Comparison of ENCODE assay signal across 14 mouse cellular contexts in the genomic region with DNA sequence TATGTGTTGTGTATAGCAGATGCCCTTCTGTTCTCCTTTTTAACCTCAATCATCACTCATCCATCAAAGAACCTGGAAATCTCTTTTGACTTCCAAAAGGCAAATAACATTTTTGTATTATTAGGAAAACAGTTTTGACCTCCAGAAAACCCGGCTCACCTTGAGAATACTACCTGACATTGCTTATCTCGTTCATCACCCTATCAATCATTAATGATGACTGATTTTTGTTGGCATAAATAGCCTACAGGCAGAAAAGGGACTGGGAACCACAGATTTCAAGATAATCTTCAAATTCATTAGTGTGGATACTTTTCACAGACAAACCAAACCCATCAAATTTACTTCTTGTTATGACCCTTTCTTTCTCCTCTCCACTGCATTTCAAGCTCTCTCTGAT. TPM values are rescaled to one million over a fixed set of nuclear protein-coding genes. Genes with fewer than 3 reads are reported as not detected.
A peak's percentile ranks its signal among the peaks of the same experiment; 100 is the strongest.
DNase-seq lines count a peak whose midpoint lies in the region; ATAC-seq and TF ChIP-seq lines count a peak whose summit lies in the region.
"Had no signal": no experiment of that assay in that cellular context is flagged by ENCODE, and none has a peak within 500 bp of the region (broad histone marks: within the 10 kb centered on the region; RNA-seq: fewer than 3 reads in every experiment).

No protein-coding gene starts in this region.

- no peak for TF ChIP-seq POLR2A in lung, adult 2 months (IDR thresholded peaks at IDR 0.05; ENCODE audit: borderline replicate concordance, extremely low read depth, low read depth, low read length)

- no peaks in the 10 kb centered on the region for H3K27me3 ChIP-seq in forebrain, embryonic 12.5 days
- no peaks in the 10 kb centered on the region for H3K27me3 ChIP-seq in forebrain, embryonic 11.5 days (ENCODE audit: control insufficient read depth, insufficient read depth, low read length)
- no peaks in the 10 kb centered on the region for H3K27me3 ChIP-seq in lung, postnatal 0 days (replicated peaks; ENCODE audit: insufficient read depth, low read length)
- no peaks in the 10 kb centered on the region for H3K27me3 ChIP-seq in liver, postnatal 0 days (ENCODE audit: insufficient read depth, low read length)
- no peaks in the 10 kb centered on the region for H3K27me3 ChIP-seq in stomach, embryonic 16.5 days (ENCODE audit: control insufficient read depth, insufficient read depth, low read length)
- H3K27me3 ChIP-seq: Patski had no signal

- WGBS in forebrain, embryonic 12.5 days: 76% methylated on average over 2 of the region's 2 CpGs
- 87% methylated on average over 2 of the region's 2 CpGs for WGBS in forebrain, embryonic 11.5 days
- 49% methylated on average over 2 of the region's 2 CpGs for WGBS in lung, postnatal 0 days
- 53% methylated on average over 2 of the region's 2 CpGs for WGBS in lung, adult 2 months
- WGBS in liver, postnatal 0 days (ENCODE audit: insufficient replicate concordance): 57% methylated on average over 2 of the region's 2 CpGs
- 67% methylated on average over 2 of the region's 2 CpGs for whole genome bisulfite sequencing in stomach, embryonic 16.5 days

- no peak for DNase-seq in forebrain, embryonic 11.5 days (ENCODE audit: low spot score)
- no peak for DNase-seq in lung, postnatal 0 days (ENCODE audit: low spot score)
- no peak for DNase-seq in lung, adult 2 months
- DNase-seq in liver, postnatal 0 days: no peak
- no peak for DNase-seq in embryo, embryonic 11 days
- DNase-seq: adrenal gland, postnatal 25 days; cerebellum, adult 8-10 months; heart, adult 11 months; kidney, adult 18-20 months; lung, postnatal 14 days had no signal

- TF ChIP-seq EP300 in lung, postnatal 0 days (IDR thresholded peaks at IDR 0.05): no peak
- no peak for TF ChIP-seq EP300 in liver, postnatal 0 days (IDR thresholded peaks at IDR 0.05; ENCODE audit: low read depth)

- 0 out of 2 replicates have a peak overlapping the region, but pooled peaks have one; percentile 8 for H3K4me3 ChIP-seq in forebrain, embryonic 12.5 days (replicated peaks)
- H3K4me3 ChIP-seq in forebrain, embryonic 11.5 days (ENCODE audit: low read depth, low read length): no peak overlapping the region
- no peak overlapping the region for H3K4me3 ChIP-seq in lung, postnatal 0 days (ENCODE audit: low read depth, low read length)
- H3K4me3 ChIP-seq in lung, adult 2 months (replicated peaks; ENCODE audit: extremely low read depth, low read depth, low read length): no peak overlapping the region
- peak overlapping the region; percentile 99 for H3K4me3 ChIP-seq in liver, postnatal 0 days (ENCODE audit: low read depth, low read length)
- no peak overlapping the region for H3K4me3 ChIP-seq in stomach, embryonic 16.5 days (replicated peaks; ENCODE audit: low read length)

- no peaks in the 10 kb centered on the region for H3K36me3 ChIP-seq in forebrain, embryonic 12.5 days (replicated peaks)
- H3K36me3 ChIP-seq in forebrain, embryonic 11.5 days (ENCODE audit: control insufficient read depth, insufficient read depth, low read length): no peaks in the 10 kb centered on the region
- H3K36me3 ChIP-seq in lung, postnatal 0 days (ENCODE audit: insufficient read depth, low read length): no peaks in the 10 kb centered on the region
- H3K36me3 ChIP-seq in liver, postnatal 0 days (replicated peaks; ENCODE audit: insufficient read depth, low read length): peaks cover 19% of the 10 kb centered on the region
- no peaks in the 10 kb centered on the region for H3K36me3 ChIP-seq in stomach, embryonic 16.5 days (ENCODE audit: control insufficient read depth, insufficient read depth, low read length)

- H3K4me2 ChIP-seq in forebrain, embryonic 12.5 days: peak overlapping the region; percentile 33
- H3K4me2 ChIP-seq in forebrain, embryonic 11.5 days (ENCODE audit: low read depth, low read length, severe bottlenecking): no peak overlapping the region
- 0 out of 2 replicates have a peak overlapping the region, but pooled peaks have one; percentile 1 for H3K4me2 ChIP-seq in lung, postnatal 0 days (replicated peaks; ENCODE audit: low read depth, low read length)
- H3K4me2 ChIP-seq in liver, postnatal 0 days (ENCODE audit: low read depth, low read length): peak overlapping the region; percentile 90
- peak overlapping the region; percentile 38 for H3K4me2 ChIP-seq in stomach, embryonic 16.5 days (ENCODE audit: low read depth, low read length)

- H3K9me3 ChIP-seq in forebrain, embryonic 12.5 days: no peaks in the 10 kb centered on the region
- H3K9me3 ChIP-seq in forebrain, embryonic 11.5 days (ENCODE audit: control insufficient read depth, low read length): no peaks in the 10 kb centered on the region
- no peaks in the 10 kb centered on the region for H3K9me3 ChIP-seq in lung, postnatal 0 days (ENCODE audit: low read length)
- H3K9me3 ChIP-seq in liver, postnatal 0 days (ENCODE audit: low read length): no peaks in the 10 kb centered on the region
- H3K9me3 ChIP-seq in stomach, embryonic 16.5 days (replicated peaks; ENCODE audit: control insufficient read depth, low read length): no peaks in the 10 kb centered on the region

- TF ChIP-seq CTCF in lung, postnatal 0 days (IDR thresholded peaks at IDR 0.05): no peak
- TF ChIP-seq CTCF in lung, adult 2 months (IDR thresholded peaks at IDR 0.05; ENCODE audit: insufficient read depth, low read length): no peak
- no peak for TF ChIP-seq CTCF in liver, postnatal 0 days (IDR thresholded peaks at IDR 0.05; ENCODE audit: low read depth)

- H3K4me1 ChIP-seq in forebrain, embryonic 12.5 days: peaks cover 30% of the 10 kb centered on the region
- 0 out of 2 replicates have a peak, but pooled peaks cover 9% of the 10 kb centered on the region for H3K4me1 ChIP-seq in forebrain, embryonic 11.5 days (replicated peaks; ENCODE audit: control insufficient read depth, insufficient read depth, low read length)
- H3K4me1 ChIP-seq in lung, postnatal 0 days (ENCODE audit: insufficient read depth, low read depth, low read length): no peaks in the 10 kb centered on the region
- H3K4me1 ChIP-seq in lung, adult 2 months (ENCODE audit: control insufficient read depth, insufficient read depth, low read length): peaks cover 12% of the 10 kb centered on the region
- peaks cover 31% of the 10 kb centered on the region for H3K4me1 ChIP-seq in liver, postnatal 0 days (ENCODE audit: insufficient read depth)
- H3K4me1 ChIP-seq in stomach, embryonic 16.5 days (ENCODE audit: control insufficient read depth, insufficient read depth, low read length): peaks cover 17% of the 10 kb centered on the region; the same call in 1 of the 2 replicates

- no peak overlapping the region for H3K27ac ChIP-seq in forebrain, embryonic 12.5 days
- no peak overlapping the region for H3K27ac ChIP-seq in forebrain, embryonic 11.5 days (ENCODE audit: low read depth, low read length)
- H3K27ac ChIP-seq in lung, postnatal 0 days (ENCODE audit: low read length): no peak overlapping the region
- peak overlapping the region; percentile 77 for H3K27ac ChIP-seq in liver, postnatal 0 days (ENCODE audit: low read depth)
- H3K27ac ChIP-seq in stomach, embryonic 16.5 days (ENCODE audit: low read length): no peak overlapping the region

- no peak overlapping the region for H3K9ac ChIP-seq in forebrain, embryonic 12.5 days
- no peak overlapping the region for H3K9ac ChIP-seq in forebrain, embryonic 11.5 days (ENCODE audit: low read length)
- H3K9ac ChIP-seq in lung, postnatal 0 days (replicated peaks; ENCODE audit: low read depth): no peak overlapping the region
- peak overlapping the region; percentile 46 for H3K9ac ChIP-seq in liver, postnatal 0 days (replicated peaks)
- H3K9ac ChIP-seq in stomach, embryonic 16.5 days (ENCODE audit: low read length): no peak overlapping the region

- ATAC-seq in forebrain, embryonic 12.5 days (ENCODE audit: low FRiP score): no peak
- no peak for ATAC-seq in forebrain, embryonic 11.5 days (replicated peaks; ENCODE audit: low FRiP score)
- no peak for ATAC-seq in lung, postnatal 0 days
- ATAC-seq in liver, postnatal 0 days: no peak
- ATAC-seq in stomach, embryonic 16.5 days (ENCODE audit: insufficient read depth, low FRiP score): no peak
- no peak for ATAC-seq in activated CD4-positive, CD25-positive, alpha-beta regulatory T cell, adult 4 months
- ATAC-seq: Patski had no signal

RNA-seq across cellular contexts. Expression of a gene that starts 2.2 kb away (rescaled TPM):
- polyA plus RNA-seq in forebrain, embryonic 12.5 days (2016; fragmentation: Nextera tagmentation; extraction: Ambion mirVana): 0.47 and 0.85 TPM in 2 replicates
- polyA plus RNA-seq in forebrain, embryonic 11.5 days (2014; fragmentation: Nextera tagmentation; extraction: Ambion mirVana): 0.45 and 0.56 TPM in 2 replicates
- 1.7 and 1.8 TPM in 2 replicates for polyA plus RNA-seq in lung, postnatal 0 days (2015; fragmentation: Nextera tagmentation; extraction: Ambion mirVana)
- 0.76 and 0.98 TPM in 2 replicates for polyA plus RNA-seq in lung, adult 2 months (2012; rRNA removed)
- polyA plus RNA-seq in liver, postnatal 0 days (2015; fragmentation: Nextera tagmentation; extraction: Ambion mirVana): 2.6 and 3.0 TPM in 2 replicates
- 0.12 and 0.19 TPM in 2 replicates for polyA plus RNA-seq in stomach, embryonic 16.5 days (2015; fragmentation: Nextera tagmentation; extraction: Ambion mirVana)
- under 1 TPM; 0.61 to 0.71 TPM for polyA plus RNA-seq in activated CD4-positive, CD25-positive, alpha-beta regulatory T cell, adult 4 months (2017; shearing (Covaris generic))

RNA-seq across cellular contexts. Expression of a gene that starts 3.1 kb away (rescaled TPM):
- 13.4 and 13.7 TPM in 2 replicates for polyA plus RNA-seq in forebrain, embryonic 12.5 days (2016; fragmentation: Nextera tagmentation; extraction: Ambion mirVana)
- polyA plus RNA-seq in forebrain, embryonic 11.5 days (2014; fragmentation: Nextera tagmentation; extraction: Ambion mirVana): 11.5 and 12.7 TPM in 2 replicates
- 18.9 and 23.7 TPM in 2 replicates for polyA plus RNA-seq in lung, postnatal 0 days (2015; fragmentation: Nextera tagmentation; extraction: Ambion mirVana)
- 12.0 and 21.8 TPM in 2 replicates for polyA plus RNA-seq in lung, adult 2 months (2012; rRNA removed)
- 8.2 and 9.0 TPM in 2 replicates for polyA plus RNA-seq in liver, postnatal 0 days (2015; fragmentation: Nextera tagmentation; extraction: Ambion mirVana)
- 6.8 and 8.9 TPM in 2 replicates for polyA plus RNA-seq in stomach, embryonic 16.5 days (2015; fragmentation: Nextera tagmentation; extraction: Ambion mirVana)
- polyA plus RNA-seq in activated CD4-positive, CD25-positive, alpha-beta regulatory T cell, adult 4 months (2017; shearing (Covaris generic)): 10 to 100 TPM in 1 of 2 experiments, 1 to 10 TPM in 1; 9.0 to 14.8 TPM

RNA-seq across cellular contexts. Expression of a gene that starts 24.9 kb away (rescaled TPM):
- 78.8 and 80.0 TPM in 2 replicates for polyA plus RNA-seq in forebrain, embryonic 12.5 days (2016; fragmentation: Nextera tagmentation; extraction: Ambion mirVana)
- polyA plus RNA-seq in forebrain, embryonic 11.5 days (2014; fragmentation: Nextera tagmentation; extraction: Ambion mirVana): 56.5 and 61.4 TPM in 2 replicates
- 64.6 and 75.6 TPM in 2 replicates for polyA plus RNA-seq in lung, postnatal 0 days (2015; fragmentation: Nextera tagmentation; extraction: Ambion mirVana)
- 21.7 and 29.5 TPM in 2 replicates for polyA plus RNA-seq in lung, adult 2 months (2012; rRNA removed)
- polyA plus RNA-seq in liver, postnatal 0 days (2015; fragmentation: Nextera tagmentation; extraction: Ambion mirVana): 30.3 and 36.7 TPM in 2 replicates
- polyA plus RNA-seq in stomach, embryonic 16.5 days (2015; fragmentation: Nextera tagmentation; extraction: Ambion mirVana): 84.8 and 85.7 TPM in 2 replicates
- 10 to 100 TPM; 72.7 to 77.6 TPM for polyA plus RNA-seq in activated CD4-positive, CD25-positive, alpha-beta regulatory T cell, adult 4 months (2017; shearing (Covaris generic))

Comparison
In these comparisons a context has a peak if more than half of its experiments do, and no peak if none do; other contexts are left out.
1. H3K4me3 ChIP-seq: peak in forebrain, embryonic 12.5 days (single experiment) and liver, postnatal 0 days (single experiment); none in forebrain, embryonic 11.5 days (single experiment), lung, postnatal 0 days (single experiment), lung, adult 2 months (single experiment) and stomach, embryonic 16.5 days (single experiment).